Mouse (Mus musculus) bone marrow macrophage, adult 2 months (primary cell): ENCODE results near the gene Cops7b. TPM values are rescaled to one million over a fixed set of nuclear protein-coding genes. Genes with fewer than 3 reads are reported as not detected.

Experiments
- H3K27ac ChIP-seq: 2 replicates; pipeline ENCODE4 v1.5.1; 2012; ENCODE audit warnings: low read depth, low read length; ENCODE audit not compliant: insufficient read depth
- H3K4me1 ChIP-seq: 2 replicates; pipeline ENCODE4 v1.6.1; 2012; ENCODE audit warnings: low read length; ENCODE audit not compliant: control insufficient read depth, insufficient read depth
- H3K4me3 ChIP-seq: 2 replicates; pipeline ENCODE4 v1.5.1; 2012; ENCODE audit warnings: mild to moderate bottlenecking, low read length, moderate library complexity; ENCODE audit not compliant: insufficient read depth
- CTCF ChIP-seq: IDR thresholded peaks from 2 replicates; pipeline ENCODE4 v1.5.1; 2012; ENCODE audit warnings: low read depth, mild to moderate bottlenecking, low read length, moderate library complexity
- POLR2A ChIP-seq: IDR thresholded peaks from 2 replicates; pipeline ENCODE4 v1.6.1; 2012; ENCODE audit warnings: mild to moderate bottlenecking, low read depth, low read length, borderline replicate concordance
- polyA plus RNA-seq: library from polyadenylated mRNA; stranded (reverse); fragments of >200 nt; gene quantifications from 2 replicates; pipeline ENCODE4 v1.2.4, GENCODE M21; 2012; ENCODE audit not compliant: missing spikeins, insufficient read depth, insufficient read length

Gene Cops7b
- polyA plus RNA-seq, 1 experiment: 20.9 TPM

DNA sequence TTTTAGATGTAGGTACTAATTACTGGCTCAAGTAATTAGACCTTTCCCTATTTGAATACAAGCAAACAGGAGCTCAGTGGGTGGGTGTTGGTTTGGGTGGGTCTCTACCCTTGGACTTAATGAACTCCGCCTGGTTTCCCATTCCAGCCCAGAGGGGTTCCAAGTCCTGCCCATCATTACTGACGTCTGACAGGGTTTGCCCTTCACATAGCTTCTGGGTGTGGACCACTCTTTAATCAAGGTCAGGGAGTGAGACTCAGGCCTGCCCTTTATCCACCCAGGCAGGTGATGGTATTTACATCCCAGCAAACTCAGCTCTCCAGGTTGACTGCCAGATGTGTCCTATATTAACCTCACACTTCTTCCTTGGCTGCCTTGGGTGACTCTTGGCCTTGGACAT is 64.8 kb downstream of the Cops7b start:
- Histone ChIP-seq H3K4me3 (no peak overlapping the region), H3K27ac (no peak overlapping the region), H3K4me1 (no peaks in the 10 kb centered on the region)
- TF ChIP-seq CTCF: no peak
- TF ChIP-seq POLR2A: no peak

GRCm38 (mm10) chr1:86650272-86650671 is 67.6 kb downstream of the Cops7b start:
- no peaks in the 10 kb centered on the region for H3K4me1 ChIP-seq
- peak; percentile 99 for TF ChIP-seq CTCF
- no peak for TF ChIP-seq POLR2A
- H3K27ac ChIP-seq: no peak overlapping the region
- H3K4me3 ChIP-seq: no peak overlapping the region

- no peak overlapping the region for H3K4me3 ChIP-seq
- no peak for TF ChIP-seq CTCF
- TF ChIP-seq POLR2A: no peak
Measured at GRCm38 (mm10) chr1:86652675-86653074, 70.0 kb downstream of the Cops7b start.

DNA sequence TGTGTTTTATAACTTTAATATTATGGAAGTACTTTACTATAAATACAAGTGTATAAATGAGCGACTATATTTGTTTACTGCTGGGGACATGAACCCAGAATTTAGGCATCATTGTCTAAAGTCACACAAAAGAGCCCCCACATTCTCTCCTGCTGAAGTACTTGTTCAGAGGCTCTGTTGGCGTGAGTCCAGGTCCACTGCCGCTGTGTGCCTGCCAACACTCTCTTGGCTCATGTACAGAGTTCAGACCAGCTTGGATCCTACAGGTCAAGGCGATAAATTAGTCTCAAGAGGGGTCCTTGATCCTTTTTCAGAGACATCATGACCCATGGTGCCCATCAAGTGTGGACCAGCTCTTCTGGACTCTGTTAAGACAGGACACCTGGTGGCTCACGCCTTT is 74.4 kb downstream of the Cops7b start:
- TF ChIP-seq CTCF (no peak), POLR2A (no peak)
- H3K4me3 ChIP-seq: no peak overlapping the region
- H3K4me1 ChIP-seq: no peaks in the 10 kb centered on the region
- no peak overlapping the region for H3K27ac ChIP-seq

More at GRCm38 (mm10) chr1:86652675-86653074, 70.0 kb downstream of the Cops7b start:
- H3K27ac ChIP-seq: no peak overlapping the region
- H3K4me1 ChIP-seq: no peaks in the 10 kb centered on the region

Other genes starting within 250 kb of the Cops7b start
- 189 and 191 TPM in 2 replicates for gene Ncl, start 223.5 kb upstream of the Cops7b start, polyA plus RNA-seq
- gene Nmur1, start 156.7 kb upstream of the Cops7b start, polyA plus RNA-seq: not detected in 2 replicates
- gene Tex44, start 156.6 kb upstream of the Cops7b start, polyA plus RNA-seq: not detected in 2 replicates
- 1,364 and 1,417 TPM in 2 replicates for gene Ptma, start 56.2 kb upstream of the Cops7b start, polyA plus RNA-seq
- gene Pde6d, start 275 bp upstream of the Cops7b start, polyA plus RNA-seq: 33.6 and 39.7 TPM in 2 replicates
- not detected in 2 replicates for gene Nppc, start 87.7 kb downstream of the Cops7b start, polyA plus RNA-seq
- 13.2 and 13.8 TPM in 2 replicates for gene Dis3l2, start 120.9 kb downstream of the Cops7b start, polyA plus RNA-seq